Mouse (Mus musculus) v-Abl transformed pro-B cells (cell line): ENCODE results near the gene Kat2b.

ENCODE experiments used
- in situ Hi-C, 2 experiments: fragments of 400-800 bp; cut with MboI; formaldehyde crosslinking; loops; one replicate each; pipeline ENCODE4 v1.15.1; 2025; ENCODE audit not compliant: unreplicated experiment in 2 of 2

Kat2b gene

GRCm38 (mm10) chr17:53566161-53566918, at the start of gene Kat2b:
Gene Kat2b, plus strand, starts transcription at chr17:53566861.
- in situ Hi-C loops = loop anchor here in 1 of 2 experiments (5.0 kb wide), 1 partner anchor 121 kb away; the partner anchor contains the start of gene Sgo1

GRCm38 (mm10) chr17:53519364-53519763, 47.3 kb upstream of the Kat2b start:
- in situ Hi-C loops = loop anchor here in 1 of 2 experiments (25.0 kb wide), 1 partner anchor 957 kb away; no protein-coding TSS in a partner anchor

GRCm38 (mm10) chr17:53520509-53520908, 46.2 kb upstream of the Kat2b start:
- in situ Hi-C loops = loop anchor here in 1 of 2 experiments (25.0 kb wide), 1 partner anchor 958 kb away; no protein-coding TSS in a partner anchor

- in situ Hi-C loops = no loop called here
Measured at GRCm38 (mm10) chr17:53528034-53528433, 38.6 kb upstream of the Kat2b start.

- in situ Hi-C loops = loop anchor here in 1 of 2 experiments (10.0 kb wide), 1 partner anchor 304 kb away; no protein-coding TSS in a partner anchor
Measured at GRCm38 (mm10) chr17:53531160-53531559, 35.5 kb upstream of the Kat2b start.

- in situ Hi-C loops = loop anchor here in 1 of 2 experiments (10.0 kb wide), 1 partner anchor 302 kb away; no protein-coding TSS in a partner anchor
Measured at GRCm38 (mm10) chr17:53532425-53532824, 34.2 kb upstream of the Kat2b start.

- in situ Hi-C loops = loop anchor here in 1 of 2 experiments (10.0 kb wide), 1 partner anchor 295 kb away; no protein-coding TSS in a partner anchor
Measured at GRCm38 (mm10) chr17:53539351-53539750, 27.3 kb upstream of the Kat2b start, which contains the start of gene Pp2d1. Gene Pp2d1, minus strand, starts transcription at chr17:53539451.

GRCm38 (mm10) chr17:53542536-53542935, 24.1 kb upstream of the Kat2b start:
- in situ Hi-C loops = no loop called here

GRCm38 (mm10) chr17:53543591-53544324, 22.9 kb upstream of the Kat2b start:
- in situ Hi-C loops = no loop called here

GRCm38 (mm10) chr17:53551306-53552299, 15.1 kb upstream of the Kat2b start:
- in situ Hi-C loops = no loop called here

GRCm38 (mm10) chr17:53554088-53554487, 12.6 kb upstream of the Kat2b start:
- in situ Hi-C loops = no loop called here

- in situ Hi-C loops = no loop called here
Measured at GRCm38 (mm10) chr17:53554813-53555212, 11.8 kb upstream of the Kat2b start.

- in situ Hi-C loops = no loop called here
Measured at GRCm38 (mm10) chr17:53557443-53557842, 9.2 kb upstream of the Kat2b start.

GRCm38 (mm10) chr17:53559646-53560045, 7.0 kb upstream of the Kat2b start:
- in situ Hi-C loops = no loop called here

- in situ Hi-C loops = no loop called here
Measured at GRCm38 (mm10) chr17:53561458-53562029, 5.1 kb upstream of the Kat2b start.

GRCm38 (mm10) chr17:53564837-53565236, 1.8 kb upstream of the Kat2b start:
- in situ Hi-C loops = loop anchor here in 1 of 2 experiments (5.0 kb wide), 1 partner anchor 122 kb away; the partner anchor contains the start of gene Sgo1

- in situ Hi-C loops = loop anchor here in 1 of 2 experiments (5.0 kb wide), 1 partner anchor 120 kb away; the partner anchor contains the start of gene Sgo1
Measured at GRCm38 (mm10) chr17:53566919-53567345, 271 bp downstream of the Kat2b start.

GRCm38 (mm10) chr17:53567346-53568101, 863 bp downstream of the Kat2b start:
- in situ Hi-C loops = loop anchor here in 1 of 2 experiments (5.0 kb wide), 1 partner anchor 120 kb away; the partner anchor contains the start of gene Sgo1
